Mouse (Mus musculus) regulatory T cell (primary cell): ENCODE measurements around the gene Slc38a2.

Source experiments
- in situ Hi-C: fragments of 300-600 bp; cut with MboI, MseI; formaldehyde crosslinking; loops from one replicate; pipeline ENCODE4 v1.15.1; 2025; ENCODE audit warnings: high pct_unique_total_duplicates

The Slc38a2 gene

GRCm38 (mm10) chr15:96674089-96674488 is 25.4 kb downstream of the Slc38a2 start:
- in situ Hi-C loops: loop anchor here (5.0 kb wide), 1 partner anchor 47 kb away; no protein-coding TSS in a partner anchor

GRCm38 (mm10) chr15:96669721-96670120 is 29.8 kb downstream of the Slc38a2 start:
- in situ Hi-C loops: loop anchor here (5.0 kb wide), 1 partner anchor 42 kb away; no protein-coding TSS in a partner anchor

- in situ Hi-C loops: no loop called here
Observed at GRCm38 (mm10) chr15:96666663-96667062, 32.9 kb downstream of the Slc38a2 start.

GRCm38 (mm10) chr15:96665889-96666288 is 33.6 kb downstream of the Slc38a2 start:
- in situ Hi-C loops: no loop called here

- in situ Hi-C loops: no loop called here
Observed at GRCm38 (mm10) chr15:96660590-96661141, 38.9 kb downstream of the Slc38a2 start.

GRCm38 (mm10) chr15:96658275-96658602 is 41.3 kb downstream of the Slc38a2 start:
- in situ Hi-C loops: no loop called here

GRCm38 (mm10) chr15:96657576-96658274 is 41.8 kb downstream of the Slc38a2 start:
- in situ Hi-C loops: no loop called here

- in situ Hi-C loops: no loop called here
Observed at GRCm38 (mm10) chr15:96655514-96655913, 44.0 kb downstream of the Slc38a2 start.

GRCm38 (mm10) chr15:96654714-96655113 is 44.8 kb downstream of the Slc38a2 start:
- in situ Hi-C loops: no loop called here

GRCm38 (mm10) chr15:96653011-96653410 is 46.5 kb downstream of the Slc38a2 start:
- in situ Hi-C loops: no loop called here

- in situ Hi-C loops: no loop called here
Observed at GRCm38 (mm10) chr15:96652531-96652930, 47.0 kb downstream of the Slc38a2 start.

- in situ Hi-C loops: loop anchor here (10.0 kb wide), 1 partner anchor 47 kb away; the partner anchor contains the start of gene Slc38a2
Observed at GRCm38 (mm10) chr15:96647376-96647775, 52.2 kb downstream of the Slc38a2 start.

GRCm38 (mm10) chr15:96642436-96643405 is 56.8 kb downstream of the Slc38a2 start, which contains the start of gene Slc38a1:
Gene Slc38a1 (minus strand): TSS chr15:96642913.
- in situ Hi-C loops: loop anchor here (10.0 kb wide), 1 partner anchor 52 kb away; the partner anchor contains the start of gene Slc38a2

- in situ Hi-C loops: loop anchor here (10.0 kb wide), 1 partner anchor 53 kb away; the partner anchor contains the start of gene Slc38a2
Observed at GRCm38 (mm10) chr15:96641821-96642435, 57.6 kb downstream of the Slc38a2 start.

- in situ Hi-C loops: loop anchor here (10.0 kb wide), 1 partner anchor 54 kb away; the partner anchor contains the start of gene Slc38a2
Observed at GRCm38 (mm10) chr15:96641111-96641820, 58.3 kb downstream of the Slc38a2 start.

GRCm38 (mm10) chr15:96640291-96640985 is 59.1 kb downstream of the Slc38a2 start:
- in situ Hi-C loops: loop anchor here (10.0 kb wide), 1 partner anchor 54 kb away; the partner anchor contains the start of gene Slc38a2

GRCm38 (mm10) chr15:96639630-96640029 is 59.9 kb downstream of the Slc38a2 start:
- in situ Hi-C loops: loop anchor here (10.0 kb wide), 1 partner anchor 55 kb away; the partner anchor contains the start of gene Slc38a2

- in situ Hi-C loops: no loop called here
Observed at GRCm38 (mm10) chr15:96638656-96639055, 60.9 kb downstream of the Slc38a2 start.

- in situ Hi-C loops: no loop called here
Observed at GRCm38 (mm10) chr15:96638173-96638572, 61.4 kb downstream of the Slc38a2 start.
